Mouse (Mus musculus) MEL (cell line): Measurements from ENCODE around the gene Pitpnc1.

Experiments used
- CHD1 ChIP-seq: IDR thresholded peaks from 2 replicates; pipeline ENCODE4 v1.6.1; 2012; ENCODE audit warnings: low read depth, mild to moderate bottlenecking, inconsistent platforms, low read length, improper control_type of control experiment
- CTCF ChIP-seq, 3 experiments: IDR thresholded peaks in 2 of 3; conservative IDR thresholded peaks in 1 of 3; 2 replicates each; pipeline ENCODE4 v1.5.1; 2011 to 2012; ENCODE audit warnings: low read length in 3 of 3, low read depth in 2 of 3, mild to moderate bottlenecking in 2 of 3, improper control_type of control experiment in 1 of 3, inconsistent platforms in 1 of 3, mixed read lengths in 1 of 3, moderate library complexity in 1 of 3; ENCODE audit not compliant: control insufficient read depth in 1 of 3, insufficient read depth in 1 of 3, poor library complexity in 1 of 3, severe bottlenecking in 1 of 3
- EP300 ChIP-seq, 2 experiments: IDR thresholded peaks; 2 replicates each; pipeline ENCODE4 v1.6.1; 2011; ENCODE audit warnings: improper control_type of control experiment in 2 of 2, low read length in 2 of 2, low read depth in 1 of 2, mild to moderate bottlenecking in 1 of 2
- ETS1 ChIP-seq: IDR thresholded peaks from 2 replicates; pipeline ENCODE4 v1.6.1; 2012; ENCODE audit warnings: low read depth, mild to moderate bottlenecking, inconsistent platforms, low read length, improper control_type of control experiment, moderate library complexity
- GABPA ChIP-seq: IDR thresholded peaks from 2 replicates; pipeline ENCODE4 v1.6.1; 2012; ENCODE audit warnings: low read depth, mild to moderate bottlenecking, inconsistent platforms, low read length, improper control_type of control experiment, moderate library complexity
- HCFC1 ChIP-seq: IDR thresholded peaks from 2 replicates; pipeline ENCODE4 v1.6.1; 2012; ENCODE audit warnings: low read depth, mild to moderate bottlenecking, inconsistent platforms, low read length, improper control_type of control experiment, moderate library complexity
- MAX ChIP-seq: IDR thresholded peaks from 2 replicates; pipeline ENCODE4 v1.6.1; 2011; ENCODE audit warnings: low read length, improper control_type of control experiment
- POLR2A ChIP-seq, 2 experiments: IDR thresholded peaks; 2 replicates each; pipeline ENCODE4 v1.6.1; 2011 to 2012; ENCODE audit warnings: low read length in 2 of 2, mild to moderate bottlenecking in 2 of 2, control low read depth in 1 of 2, improper control_type of control experiment in 1 of 2, low read depth in 1 of 2, moderate library complexity in 1 of 2; ENCODE audit not compliant: control insufficient read depth in 1 of 2, insufficient read depth in 1 of 2, poor library complexity in 1 of 2
- POLR2AphosphoS5 ChIP-seq: IDR thresholded peaks from 2 replicates; pipeline ENCODE4 v1.6.1; 2012; ENCODE audit warnings: low read depth, borderline replicate concordance, mild to moderate bottlenecking, inconsistent platforms, low read length, moderate library complexity, mixed read lengths
- RAD21 ChIP-seq: IDR thresholded peaks from 2 replicates; pipeline ENCODE4 v1.6.1; 2011; ENCODE audit warnings: mild to moderate bottlenecking, low read depth, low read length, improper control_type of control experiment
- USF2 ChIP-seq, 2 experiments: IDR thresholded peaks; 2 replicates each; pipeline ENCODE4 v1.6.1; 2011 to 2012; ENCODE audit warnings: improper control_type of control experiment in 2 of 2, low read length in 2 of 2, borderline replicate concordance in 1 of 2, inconsistent platforms in 1 of 2, low read depth in 1 of 2, mild to moderate bottlenecking in 1 of 2; ENCODE audit not compliant: insufficient read depth in 1 of 2
- ZC3H11A ChIP-seq: IDR thresholded peaks from 2 replicates; pipeline ENCODE4 v1.6.1; 2012; ENCODE audit warnings: low read depth, mild to moderate bottlenecking, inconsistent platforms, low read length, improper control_type of control experiment

DNA sequence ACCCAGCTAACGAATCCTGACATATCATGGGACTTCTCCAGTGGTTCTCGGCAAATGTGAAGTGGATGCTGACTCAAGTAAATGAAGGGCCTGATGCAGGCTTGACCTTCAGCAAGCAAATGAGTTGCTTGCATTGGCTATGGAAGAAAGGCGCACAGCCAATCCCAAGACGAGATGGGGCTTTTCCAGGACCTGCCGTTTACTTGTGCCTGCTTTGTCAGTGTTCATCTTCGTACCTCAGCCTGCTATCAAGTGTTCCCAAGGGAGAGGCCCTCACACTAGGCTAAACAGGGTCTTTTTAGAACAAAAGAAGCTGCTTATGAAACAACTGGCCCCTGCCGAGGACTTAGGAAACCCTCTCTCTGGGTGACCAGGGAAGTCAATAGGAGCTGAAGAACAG lies 120.7 kb downstream of the Pitpnc1 start:
- TF ChIP-seq HCFC1 (no peak), EP300 (IDR thresholded peaks at IDR 0.05; ENCODE audit: low read depth in 1 of 2, low read length in 2 of 2) (no peak), POLR2A (IDR thresholded peaks at IDR 0.05; ENCODE audit: control insufficient read depth in 1 of 2, insufficient read depth in 1 of 2, low read depth in 1 of 2, low read length in 2 of 2, poor library complexity in 1 of 2) (no peak), CHD1 (no peak), GABPA (no peak), ETS1 (no peak), CTCF (IDR thresholded peaks at IDR 0.05 in 2 of 3, conservative IDR thresholded peaks at IDR 0.05 in 1 of 3; ENCODE audit: control insufficient read depth in 1 of 3, insufficient read depth in 1 of 3, low read depth in 2 of 3, low read length in 3 of 3, poor library complexity in 1 of 3, severe bottlenecking in 1 of 3) (no peak), RAD21 (no peak), MAX (no peak), ZC3H11A (no peak), USF2 (IDR thresholded peaks at IDR 0.05; ENCODE audit: borderline replicate concordance in 1 of 2, insufficient read depth in 1 of 2, low read depth in 1 of 2, low read length in 2 of 2) (no peak), POLR2AphosphoS5 (no peak)
